Mouse (Mus musculus) intestine, embryonic 16.5 days (tissue): ENCODE results near the gene Pax8. TPM values are rescaled to one million over a fixed set of nuclear protein-coding genes. Genes with fewer than 3 reads are reported as not detected.
A peak's percentile ranks its signal among the peaks of the same experiment; 100 is the strongest.

Experiments
- ATAC-seq: fragments of 200-750 bp; cut with Nextera tagmentation; 2 replicates; pipeline ENCODE4 v1.8.0; 2017; ENCODE audit warnings: moderate TSS enrichment, moderate library complexity
- H3K27ac ChIP-seq: fragments of 300-500 bp; sonication (generic); 2 replicates; pipeline ENCODE4 v1.5.1; 2014; ENCODE audit warnings: mild to moderate bottlenecking, low read length
- H3K27me3 ChIP-seq: fragments of 300-500 bp; sonication (generic); replicated peaks from 2 replicates; pipeline ENCODE4 v1.6.1; 2014; ENCODE audit warnings: low read length, control low read depth, mixed read lengths; ENCODE audit not compliant: control insufficient read depth, insufficient read depth
- H3K36me3 ChIP-seq: fragments of 300-500 bp; sonication (generic); 2 replicates; pipeline ENCODE4 v1.6.1; 2014; ENCODE audit warnings: low read length, control low read depth; ENCODE audit not compliant: control insufficient read depth, insufficient read depth
- H3K4me1 ChIP-seq: fragments of 300-500 bp; sonication (generic); 2 replicates; pipeline ENCODE4 v1.6.1; 2014; ENCODE audit warnings: low read length, control low read depth, mixed read lengths; ENCODE audit not compliant: control insufficient read depth, insufficient read depth
- H3K4me2 ChIP-seq: fragments of 300-500 bp; sonication (generic); 2 replicates; pipeline ENCODE4 v1.6.1; 2014; ENCODE audit warnings: low read depth, low read length, control low read depth
- H3K4me3 ChIP-seq: fragments of 300-500 bp; sonication (generic); 2 replicates; pipeline ENCODE4 v1.5.1; 2014; ENCODE audit warnings: mild to moderate bottlenecking, low read length
- H3K9ac ChIP-seq: fragments of 300-500 bp; sonication (generic); 2 replicates; pipeline ENCODE4 v1.6.1; 2014; ENCODE audit warnings: low read depth, low read length
- H3K9me3 ChIP-seq: fragments of 300-500 bp; sonication (generic); 2 replicates; pipeline ENCODE4 v1.6.1; 2016; ENCODE audit warnings: low read length, control low read depth; ENCODE audit not compliant: control insufficient read depth
- WGBS: fragments of 180-500 bp; shearing (Covaris S2); extraction: QIAGEN DNeasy Blood & Tissue Kit; methylation state at CpG from one replicate; pipeline ENCODE4 v1.1.7; 2014; 5-methylcytosine and 5-hydroxymethylcytosine counted together
- polyA plus RNA-seq: library from polyadenylated mRNA; unstranded; fragments of >200 nt; fragmentation: Nextera tagmentation; extraction: Ambion mirVana; gene quantifications from 2 replicates; pipeline ENCODE4 v1.2.1, GENCODE M21; 2015

Pax8 gene
- polyA plus RNA-seq, 1 experiment from 2014 or later, result 0.99 TPM

DNA sequence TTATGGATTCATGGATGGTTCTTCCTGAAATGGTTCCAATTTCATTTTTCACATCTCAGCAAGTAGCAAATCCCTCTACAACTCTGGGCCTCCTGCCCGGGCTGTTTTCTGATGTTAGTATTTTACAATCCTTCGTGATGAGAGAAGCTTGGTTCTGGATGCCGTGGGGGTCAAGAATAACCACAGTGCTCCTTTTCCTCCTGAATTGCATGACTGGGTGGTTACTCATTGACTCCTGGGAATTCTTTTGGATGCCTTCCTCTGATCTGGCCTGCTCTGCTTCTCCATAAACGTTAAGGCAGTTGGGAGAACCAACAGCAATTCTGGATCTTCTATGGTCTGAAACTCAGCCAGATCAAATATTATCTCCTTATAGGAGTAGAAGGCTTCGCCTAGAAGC is 22.2 kb downstream of the Pax8 start:
- Histone ChIP-seq H3K4me2 (no peak overlapping the region), H3K4me1 (peaks cover 10% of the 10 kb centered on the region), H3K4me3 (no peak overlapping the region), H3K27me3 (no peaks in the 10 kb centered on the region), H3K36me3 (no peaks in the 10 kb centered on the region), H3K9me3 (no peaks in the 10 kb centered on the region), H3K9ac (no peak overlapping the region), H3K27ac (no peak overlapping the region)
- WGBS, result 70% methylated on average over 5 of the region's 5 CpGs
- ATAC-seq, result no peak

DNA sequence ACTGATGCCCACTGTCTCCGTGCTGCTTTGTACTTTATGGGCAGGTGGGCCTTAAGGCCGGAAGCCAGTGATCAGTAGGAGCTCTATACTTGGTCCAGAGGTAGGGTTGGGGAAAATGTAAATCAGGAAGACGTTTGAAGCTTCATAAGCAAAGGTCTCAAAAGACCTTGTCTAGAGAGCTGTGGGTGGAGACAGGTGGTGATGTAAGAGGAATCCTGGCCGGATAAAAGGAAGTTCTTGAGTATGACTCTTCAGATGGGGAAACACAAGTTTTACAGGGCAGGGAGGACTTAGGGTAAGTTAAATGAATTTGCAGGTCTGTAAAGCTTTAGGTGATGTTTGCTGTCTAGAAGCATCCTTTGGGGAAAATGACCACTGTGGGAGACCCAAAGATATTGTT is 26.3 kb downstream of the Pax8 start:
- no peaks in the 10 kb centered on the region for H3K9me3 ChIP-seq
- ATAC-seq, result no peak
- H3K27ac ChIP-seq, result no peak overlapping the region
- no peaks in the 10 kb centered on the region for H3K4me1 ChIP-seq
- H3K4me2 ChIP-seq, result no peak overlapping the region
- 82% methylated on average over 4 of the region's 4 CpGs for WGBS
- H3K36me3 ChIP-seq, result no peaks in the 10 kb centered on the region
- no peak overlapping the region for H3K4me3 ChIP-seq
- H3K9ac ChIP-seq, result no peak overlapping the region
- H3K27me3 ChIP-seq, result no peaks in the 10 kb centered on the region

DNA sequence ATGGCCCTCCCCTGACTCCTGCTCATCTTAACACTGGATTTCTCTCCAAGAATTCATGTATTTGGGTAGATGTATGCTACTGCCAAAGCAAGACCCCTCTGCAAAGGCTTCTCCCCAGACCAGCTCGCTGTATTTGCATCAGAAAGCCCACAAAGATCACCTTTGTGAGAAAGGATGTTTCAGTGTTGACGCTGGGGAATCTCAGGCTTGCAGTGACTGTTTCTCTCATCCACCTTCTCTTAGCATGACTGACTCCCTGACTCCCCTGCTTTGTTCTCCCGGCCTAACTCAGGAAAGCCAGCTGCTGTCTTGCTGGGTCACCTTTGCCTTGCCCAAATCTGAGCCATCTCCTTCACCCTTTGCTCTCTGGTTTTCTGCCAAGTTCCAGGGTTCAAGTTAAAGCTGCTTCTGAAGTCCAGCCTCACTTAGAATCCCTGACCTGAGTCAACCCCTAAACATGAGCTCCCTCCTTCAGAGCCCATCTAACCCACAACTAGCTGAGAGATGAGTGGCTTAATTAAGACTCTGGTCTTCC is 32.1 kb downstream of the Pax8 start:
- Histone ChIP-seq H3K4me1 (no peaks in the 10 kb centered on the region; the same call in 1 of the 2 replicates), H3K27ac (no peak overlapping the region), H3K36me3 (no peaks in the 10 kb centered on the region), H3K27me3 (no peaks in the 10 kb centered on the region), H3K9ac (no peak overlapping the region), H3K4me2 (no peak overlapping the region), H3K9me3 (no peaks in the 10 kb centered on the region), H3K4me3 (no peak overlapping the region)
- ATAC-seq, result no peak
- 62% methylated on average over 3 of the region's 3 CpGs for WGBS

GRCm38 (mm10) chr2:24442303-24442925 is 33.0 kb downstream of the Pax8 start:
- Histone ChIP-seq H3K4me1 (no peaks in the 10 kb centered on the region; the same call in 1 of the 2 replicates), H3K9me3 (no peaks in the 10 kb centered on the region), H3K4me3 (no peak overlapping the region), H3K27me3 (no peaks in the 10 kb centered on the region), H3K9ac (no peak overlapping the region), H3K4me2 (no peak overlapping the region), H3K36me3 (no peaks in the 10 kb centered on the region), H3K27ac (no peak overlapping the region)
- 68% methylated on average over 4 of the region's 4 CpGs for whole genome bisulfite sequencing
- ATAC-seq, result no peak

GRCm38 (mm10) chr2:24441899-24442298 is 33.5 kb downstream of the Pax8 start:
- Histone ChIP-seq H3K9me3 (no peaks in the 10 kb centered on the region), H3K4me2 (no peak overlapping the region), H3K4me3 (no peak overlapping the region), H3K4me1 (no peaks in the 10 kb centered on the region; the same call in 1 of the 2 replicates), H3K36me3 (no peaks in the 10 kb centered on the region), H3K27me3 (no peaks in the 10 kb centered on the region), H3K9ac (no peak overlapping the region), H3K27ac (no peak overlapping the region)
- ATAC-seq, result no peak

- no peaks in the 10 kb centered on the region; the same call in 1 of the 2 replicates for H3K4me1 ChIP-seq
- 74% methylated on average over 2 of the region's 2 CpGs for WGBS
- no peaks in the 10 kb centered on the region for H3K9me3 ChIP-seq
- H3K36me3 ChIP-seq, result no peaks in the 10 kb centered on the region
- H3K4me3 ChIP-seq, result no peak overlapping the region
- no peak overlapping the region for H3K9ac ChIP-seq
- H3K27ac ChIP-seq, result no peak overlapping the region
- H3K27me3 ChIP-seq, result no peaks in the 10 kb centered on the region
- ATAC-seq, result no peak
- no peak overlapping the region for H3K4me2 ChIP-seq
Measured at GRCm38 (mm10) chr2:24440056-24440455, 35.3 kb downstream of the Pax8 start.

DNA sequence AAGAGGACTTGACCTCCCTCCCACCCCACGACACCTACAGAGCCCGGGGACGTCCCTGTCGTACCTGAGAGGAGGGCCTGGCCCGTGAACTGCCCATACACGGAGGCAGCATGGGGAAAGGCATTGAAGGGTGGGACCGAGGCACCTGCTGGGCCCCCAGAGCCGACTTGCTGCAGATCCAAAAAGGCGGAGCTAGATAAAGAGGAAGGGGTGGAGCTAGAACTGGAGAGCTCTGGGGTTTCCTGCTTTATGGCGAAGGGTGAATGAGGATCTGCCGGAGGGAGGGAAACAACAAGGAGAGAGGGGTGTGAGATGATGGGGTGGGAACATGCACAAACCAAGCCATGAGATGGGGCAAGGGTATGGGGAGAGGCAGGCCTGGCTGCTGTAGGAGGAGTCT is 39.7 kb downstream of the Pax8 start:
- Histone ChIP-seq H3K27ac (no peak overlapping the region), H3K4me3 (no peak overlapping the region), H3K4me1 (no peaks in the 10 kb centered on the region; the same call in 1 of the 2 replicates), H3K27me3 (no peaks in the 10 kb centered on the region), H3K9me3 (no peaks in the 10 kb centered on the region), H3K36me3 (no peaks in the 10 kb centered on the region), H3K9ac (no peak overlapping the region), H3K4me2 (no peak overlapping the region)
- ATAC-seq, result peak; percentile 53
- WGBS, result 74% methylated on average over 11 of the region's 11 CpGs

GRCm38 (mm10) chr2:24434670-24435069 is 40.7 kb downstream of the Pax8 start:
- Histone ChIP-seq H3K4me1 (no peaks in the 10 kb centered on the region), H3K4me2 (no peak overlapping the region), H3K27me3 (no peaks in the 10 kb centered on the region), H3K4me3 (no peak overlapping the region), H3K9ac (no peak overlapping the region), H3K36me3 (no peaks in the 10 kb centered on the region), H3K27ac (no peak overlapping the region), H3K9me3 (no peaks in the 10 kb centered on the region)
- no peak for ATAC-seq
- 84% methylated on average over 2 of the region's 2 CpGs for WGBS

DNA sequence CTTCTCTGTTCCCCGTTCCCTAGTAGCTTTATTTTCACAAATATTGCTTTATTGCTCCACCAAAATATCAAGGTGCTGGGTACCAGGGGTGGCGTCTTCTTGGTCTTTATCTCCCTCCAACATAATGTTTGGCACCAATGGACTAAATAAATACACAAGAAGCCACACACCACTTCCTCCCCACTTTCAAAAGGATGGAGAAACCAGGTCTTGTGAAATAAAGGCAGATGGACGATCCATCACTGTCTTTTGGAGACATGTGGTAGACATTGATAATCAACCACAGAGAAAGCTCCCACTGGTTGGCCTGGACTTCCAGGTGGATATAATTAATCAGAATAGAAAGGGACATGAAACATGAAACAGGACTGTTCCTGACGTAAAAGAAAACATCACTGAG is 45.6 kb downstream of the Pax8 start:
- no peaks in the 10 kb centered on the region for H3K36me3 ChIP-seq
- WGBS, result 76% methylated on average over 4 of the region's 4 CpGs
- H3K4me2 ChIP-seq, result no peak overlapping the region
- H3K4me1 ChIP-seq, result peaks cover 4% of the 10 kb centered on the region; the same call in 1 of the 2 replicates
- no peaks in the 10 kb centered on the region for H3K27me3 ChIP-seq
- ATAC-seq, result no peak
- no peak overlapping the region for H3K27ac ChIP-seq
- no peak overlapping the region for H3K4me3 ChIP-seq
- H3K9me3 ChIP-seq, result no peaks in the 10 kb centered on the region
- no peak overlapping the region for H3K9ac ChIP-seq
